Mouse (Mus musculus) bone marrow macrophage, adult 2 months (primary cell): ENCODE results near the gene Shroom4.

Experiments
- CTCF ChIP-seq: IDR thresholded peaks from 2 replicates; pipeline ENCODE4 v1.5.1; 2012; ENCODE audit warnings: low read depth, mild to moderate bottlenecking, low read length, moderate library complexity
- POLR2A ChIP-seq: IDR thresholded peaks from 2 replicates; pipeline ENCODE4 v1.6.1; 2012; ENCODE audit warnings: mild to moderate bottlenecking, low read depth, low read length, borderline replicate concordance

- TF ChIP-seq POLR2A (no peak), CTCF (no peak)
Observed at GRCm38 (mm10) chrX:6475177-6475576, 75.5 kb downstream of the Shroom4 start.
